8 mouse cellular contexts compared by ENCODE assay signal in the genomic region with DNA sequence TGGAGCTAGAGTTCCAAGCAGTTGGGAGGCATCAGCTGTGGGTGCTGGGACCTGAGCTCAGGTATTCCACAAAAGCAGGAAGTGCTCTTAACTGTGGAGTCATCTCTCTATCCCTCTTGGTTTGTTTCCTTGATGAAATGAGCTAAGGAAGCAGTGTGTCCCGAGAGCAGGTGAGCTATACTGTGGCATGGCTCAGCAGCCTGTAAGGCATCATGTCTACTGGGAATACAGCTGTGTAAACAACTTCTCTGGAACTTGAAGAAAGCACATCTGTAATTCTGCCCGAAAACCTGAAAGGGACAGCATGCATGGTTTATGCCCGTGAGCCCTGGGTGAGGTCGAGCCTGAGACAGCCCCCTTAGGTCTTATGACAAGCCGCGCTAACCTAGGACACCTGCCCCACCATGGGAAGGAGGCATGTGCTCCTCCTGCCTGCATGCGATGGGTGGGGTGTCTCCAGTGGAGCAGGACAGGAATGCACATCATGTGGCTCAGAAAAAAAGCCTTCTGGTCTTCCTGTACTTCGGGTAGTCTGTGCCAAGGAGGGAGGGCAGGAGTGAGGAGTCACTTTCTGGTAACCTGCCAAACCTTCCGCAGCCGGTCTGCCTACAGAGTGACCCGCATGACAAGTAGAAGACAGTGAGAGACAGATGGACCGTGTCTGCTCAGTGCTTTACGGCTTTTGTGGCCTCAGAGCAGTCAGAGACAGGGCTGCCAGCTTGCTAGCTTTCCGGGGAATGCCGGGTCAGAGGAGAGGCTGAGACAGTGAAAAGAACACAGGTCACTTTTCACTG. TPM values are rescaled to one million over a fixed set of nuclear protein-coding genes. Genes with fewer than 3 reads are reported as not detected.
DNase-seq lines count a peak whose midpoint lies in the region; TF ChIP-seq lines count a peak whose summit lies in the region.

No protein-coding gene starts in this region.

- TF ChIP-seq CTCF in kidney, adult 2 months (conservative IDR thresholded peaks at IDR 0.05; ENCODE audit: insufficient read depth, insufficient read length, low read depth, low read length): no peak
- TF ChIP-seq CTCF in lung, adult 2 months (IDR thresholded peaks at IDR 0.05; ENCODE audit: insufficient read depth, low read length): no peak

- TF ChIP-seq POLR2A in kidney, adult 2 months (IDR thresholded peaks at IDR 0.05; ENCODE audit: low read depth, low read length): no peak
- TF ChIP-seq POLR2A in lung, adult 2 months (IDR thresholded peaks at IDR 0.05; ENCODE audit: borderline replicate concordance, extremely low read depth, low read depth, low read length): no peak

- no peaks in the 10 kb centered on the region for H3K27me3 ChIP-seq in embryonic facial prominence, embryonic 10.5 days (replicated peaks; ENCODE audit: low read depth, poor library complexity, severe bottlenecking)
- H3K27me3 ChIP-seq in kidney, adult 2 months (replicated peaks; ENCODE audit: control insufficient read depth, insufficient read depth, low read length): no peaks in the 10 kb centered on the region

- H3K4me1 ChIP-seq in embryonic facial prominence, embryonic 10.5 days: peaks cover 66% of the 10 kb centered on the region
- peaks cover 32% of the 10 kb centered on the region for H3K4me1 ChIP-seq in kidney, adult 2 months (ENCODE audit: control insufficient read depth, insufficient read depth, low read length)
- peaks cover 18% of the 10 kb centered on the region for H3K4me1 ChIP-seq in lung, adult 2 months (ENCODE audit: control insufficient read depth, insufficient read depth, low read length)

- peak overlapping the region; percentile 51; the same call in 1 of the 2 replicates for H3K27ac ChIP-seq in embryonic facial prominence, embryonic 10.5 days (replicated peaks)
- peak overlapping the region; percentile 59 for H3K27ac ChIP-seq in kidney, adult 2 months (ENCODE audit: insufficient read depth, low read depth, low read length)

- 0 out of 2 replicates have a peak overlapping the region, but pooled peaks have one; percentile 3 for H3K4me3 ChIP-seq in embryonic facial prominence, embryonic 10.5 days
- H3K4me3 ChIP-seq in kidney, adult 2 months (ENCODE audit: insufficient read depth, low read depth, low read length): no peak overlapping the region
- H3K4me3 ChIP-seq in lung, adult 2 months (replicated peaks; ENCODE audit: extremely low read depth, low read depth, low read length): no peak overlapping the region

- 40% methylated on average over 15 of the region's 15 CpGs for WGBS in embryonic facial prominence, embryonic 10.5 days
- WGBS in kidney, adult 2 months: 7% methylated on average over 15 of the region's 15 CpGs
- WGBS in lung, adult 2 months: 21% methylated on average over 15 of the region's 15 CpGs

- H3K36me3 ChIP-seq in embryonic facial prominence, embryonic 10.5 days (replicated peaks): peaks cover 25% of the 10 kb centered on the region
- no peaks in the 10 kb centered on the region for H3K36me3 ChIP-seq in kidney, adult 2 months (ENCODE audit: control insufficient read depth, insufficient read depth, low read length)

- peak; percentile 62 for DNase-seq in ovary, adult 18-20 months (ENCODE audit: low spot score)
- DNase-seq in ovary, postnatal 10 days (ENCODE audit: low spot score): no peak
- no peak for DNase-seq in embryonic facial prominence, embryonic 10.5 days (ENCODE audit: low spot score)
- peak; percentile 67 for DNase-seq in heart, adult 8-10 months (ENCODE audit: low spot score)
- peak; percentile 96 for DNase-seq in kidney, adult 2 months
- peak; percentile 41 for DNase-seq in lung, adult 2 months
- DNase-seq in ovary, postnatal 36 days (ENCODE audit: low spot score): peak; percentile 49
- DNase-seq in T-cell, adult 2 months (ENCODE audit: low spot score): no peak

- H3K9me3 ChIP-seq in embryonic facial prominence, embryonic 10.5 days: no peaks in the 10 kb centered on the region

RNA-seq across cellular contexts. Expression of a gene that starts 14.7 kb away (rescaled TPM):
- polyA plus RNA-seq in embryonic facial prominence, embryonic 10.5 days (2016; fragmentation: Nextera tagmentation; extraction: Ambion mirVana): 26.6 and 26.8 TPM in 2 replicates
- 10 to 100 TPM; 16.3 to 21.5 (median 20.7) TPM for total RNA-seq in heart, adult 8-10 months (2022)
- 17.2 and 19.7 TPM in 2 replicates for polyA plus RNA-seq in kidney, adult 2 months (2012; rRNA removed)
- polyA plus RNA-seq in lung, adult 2 months (2012; rRNA removed): 13.7 and 19.7 TPM in 2 replicates

Comparison
In these comparisons a context has a peak if more than half of its experiments do, and no peak if none do; other contexts are left out.
1. DNase-seq: peak in ovary, adult 18-20 months (single experiment), heart, adult 8-10 months (single experiment), kidney, adult 2 months (single experiment), lung, adult 2 months (single experiment) and ovary, postnatal 36 days (single experiment); none in ovary, postnatal 10 days (single experiment), embryonic facial prominence, embryonic 10.5 days (single experiment) and T-cell, adult 2 months (single experiment).